8 mouse cellular contexts compared by ENCODE assay signal in the genomic region with DNA sequence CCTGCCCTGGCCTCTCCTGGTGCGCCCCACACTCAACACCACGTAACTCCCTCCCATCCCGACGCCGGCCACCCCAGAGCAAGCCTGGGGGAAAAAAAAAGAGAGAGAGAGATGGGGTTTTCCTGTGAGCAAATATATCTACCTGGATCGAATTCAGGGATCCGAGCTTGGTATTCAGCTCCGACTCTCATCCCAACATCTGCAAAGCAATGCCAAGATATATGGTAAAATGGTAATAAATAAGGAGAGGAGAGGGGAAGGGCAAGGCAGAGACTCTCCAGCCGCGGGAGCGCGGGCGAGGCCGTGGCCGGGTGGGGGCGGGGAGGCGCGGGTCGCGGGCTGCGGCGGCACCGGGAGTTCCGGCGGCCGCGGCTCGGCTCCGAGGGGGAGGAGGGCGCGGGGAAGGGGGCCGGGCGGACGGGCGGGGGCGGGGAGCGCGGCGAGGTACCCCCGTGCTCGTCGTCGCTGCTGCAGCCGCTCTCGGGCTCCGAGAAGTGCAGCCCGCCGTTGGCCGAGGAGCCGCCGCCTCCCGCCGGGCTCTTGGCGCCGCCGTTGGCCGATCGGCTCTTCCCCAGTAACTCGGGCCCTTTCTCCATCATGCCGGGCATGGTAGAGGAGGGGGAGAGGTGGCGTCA. TPM values are rescaled to one million over a fixed set of nuclear protein-coding genes. Genes with fewer than 3 reads are reported as not detected.
DNase-seq lines count a peak whose midpoint lies in the region; ATAC-seq lines count a peak whose summit lies in the region.

No protein-coding gene starts in this region.

- peak overlapping the region; percentile 98 for H3K4me3 ChIP-seq in megakaryocyte, embryonic 14.5 days (replicated peaks)
- peak overlapping the region; percentile 87 for H3K4me3 ChIP-seq in forebrain, embryonic 10.5 days
- peak overlapping the region; percentile 93 for H3K4me3 ChIP-seq in limb, embryonic 10.5 days

- H3K27me3 ChIP-seq in megakaryocyte, embryonic 14.5 days (replicated peaks) = no peaks in the 10 kb centered on the region
- no peaks in the 10 kb centered on the region for H3K27me3 ChIP-seq in forebrain, embryonic 10.5 days (ENCODE audit: poor library complexity, severe bottlenecking)
- H3K27me3 ChIP-seq in limb, embryonic 10.5 days (ENCODE audit: low read depth, poor library complexity, severe bottlenecking) = no peaks in the 10 kb centered on the region

- peak overlapping the region; percentile 98 for H3K27ac ChIP-seq in forebrain, embryonic 10.5 days
- H3K27ac ChIP-seq in limb, embryonic 10.5 days = peak overlapping the region; percentile 98

- no peak for ATAC-seq in megakaryocyte, adult 5-6 weeks (ENCODE audit: poor library complexity, severe bottlenecking)
- peak; percentile 13; the same call in 1 of the 2 replicates for ATAC-seq in monocyte, adult 5-6 weeks (replicated peaks; ENCODE audit: insufficient number of reproducible peaks, low FRiP score, low TSS enrichment, poor library complexity, severe bottlenecking)

- peak; percentile 12 for DNase-seq in adrenal gland, adult 8-10 months
- DNase-seq in adrenal gland, adult 2 months = no peak
- no peak for DNase-seq in forebrain, embryonic 10.5 days (ENCODE audit: extremely low spot score, low spot score)
- DNase-seq in limb, embryonic 10.5 days (ENCODE audit: low spot score) = peak; percentile 73
- no peak for DNase-seq in right cerebral cortex, postnatal 36 days (ENCODE audit: low spot score in 2 of 2)

- H3K4me1 ChIP-seq in megakaryocyte, embryonic 14.5 days = peaks cover 36% of the 10 kb centered on the region
- peaks cover 34% of the 10 kb centered on the region for H3K4me1 ChIP-seq in forebrain, embryonic 10.5 days
- H3K4me1 ChIP-seq in limb, embryonic 10.5 days = peaks cover 17% of the 10 kb centered on the region

- peaks cover 23% of the 10 kb centered on the region for H3K36me3 ChIP-seq in megakaryocyte, embryonic 14.5 days (replicated peaks; ENCODE audit: low read length)
- H3K36me3 ChIP-seq in forebrain, embryonic 10.5 days (replicated peaks) = no peaks in the 10 kb centered on the region
- H3K36me3 ChIP-seq in limb, embryonic 10.5 days = peaks cover 4% of the 10 kb centered on the region; the same call in 1 of the 2 replicates

- H3K9me3 ChIP-seq in megakaryocyte, embryonic 14.5 days = peaks cover under 1% of the 10 kb centered on the region; the same call in 1 of the 2 replicates
- H3K9me3 ChIP-seq in forebrain, embryonic 10.5 days = no peaks in the 10 kb centered on the region
- H3K9me3 ChIP-seq in limb, embryonic 10.5 days (replicated peaks) = no peaks in the 10 kb centered on the region

- WGBS in forebrain, embryonic 10.5 days = under 1% methylated on average over 31 of the region's 61 CpGs
- WGBS in limb, embryonic 10.5 days = 1% methylated on average over 49 of the region's 61 CpGs

RNA-seq across cellular contexts. Expression of gene Rcor3, which starts 0.5 kb away (rescaled TPM):
- 10 to 100 TPM; 22.5 to 35.7 (median 28.8) TPM for total RNA-seq in adrenal gland, adult 8-10 months (2022)
- 10 to 100 TPM; 20.7 to 23.8 TPM for total RNA-seq in adrenal gland, adult 2 months (2021)
- polyA plus RNA-seq in adrenal gland, adult 2 months (2012; rRNA removed) = 36.9 and 41.5 TPM in 2 replicates
- polyA plus RNA-seq in megakaryocyte, embryonic 14.5 days (2012; ENCODE audit: insufficient read depth, low replicate concordance) = 6.0 and 15.6 TPM in 2 replicates
- 22.4 and 25.1 TPM in 2 replicates for total RNA-seq in megakaryocyte, adult 5-6 weeks (2015)
- total RNA-seq in megakaryocyte, adult 5-6 weeks (2017) = 15.7 and 18.3 TPM in 2 replicates
- polyA plus RNA-seq in forebrain, embryonic 10.5 days (2016; fragmentation: Nextera tagmentation; extraction: Ambion mirVana) = 14.2 and 14.7 TPM in 2 replicates
- polyA plus RNA-seq in limb, embryonic 10.5 days (2016; fragmentation: Nextera tagmentation; extraction: Ambion mirVana) = 14.3 and 18.8 TPM in 2 replicates
- 6.2 to 19.5 TPM (median 10.7 TPM) in 3 replicates for total RNA-seq in monocyte, adult 5-6 weeks (2017)

RNA-seq across cellular contexts. Expression of gene Traf5, which starts 45.0 kb away (rescaled TPM):
- 10 to 100 TPM in 1 of 4 experiments, 1 to 10 TPM in 3; 4.5 to 15.4 (median 7.7) TPM for total RNA-seq in adrenal gland, adult 8-10 months (2022)
- 10 to 100 TPM in 1 of 2 experiments, 1 to 10 TPM in 1; 2.9 to 10.3 TPM for total RNA-seq in adrenal gland, adult 2 months (2021)
- polyA plus RNA-seq in adrenal gland, adult 2 months (2012; rRNA removed) = 1.7 and 2.0 TPM in 2 replicates
- 3.8 and 8.2 TPM in 2 replicates for polyA plus RNA-seq in megakaryocyte, embryonic 14.5 days (2012; ENCODE audit: insufficient read depth, low replicate concordance)
- 26.7 and 33.1 TPM in 2 replicates for total RNA-seq in megakaryocyte, adult 5-6 weeks (2015)
- 15.8 and 18.9 TPM in 2 replicates for total RNA-seq in megakaryocyte, adult 5-6 weeks (2017)
- 2.3 and 4.1 TPM in 2 replicates for polyA plus RNA-seq in forebrain, embryonic 10.5 days (2016; fragmentation: Nextera tagmentation; extraction: Ambion mirVana)
- polyA plus RNA-seq in limb, embryonic 10.5 days (2016; fragmentation: Nextera tagmentation; extraction: Ambion mirVana) = 4.3 and 6.6 TPM in 2 replicates
- total RNA-seq in monocyte, adult 5-6 weeks (2017) = 27.1 to 48.1 TPM (median 30.7 TPM) in 3 replicates

RNA-seq across cellular contexts. Expression of gene Kcnh1, which starts 53.2 kb away (rescaled TPM):
- under 1 TPM; 0.06 to 0.62 (median 0.28) TPM for total RNA-seq in adrenal gland, adult 8-10 months (2022)
- total RNA-seq in adrenal gland, adult 2 months (2021) = under 1 TPM; 0.12 to 0.24 TPM
- polyA plus RNA-seq in adrenal gland, adult 2 months (2012; rRNA removed) = 0.07 and 0.09 TPM in 2 replicates
- not detected in 2 replicates for polyA plus RNA-seq in megakaryocyte, embryonic 14.5 days (2012; ENCODE audit: insufficient read depth, low replicate concordance)
- total RNA-seq in megakaryocyte, adult 5-6 weeks (2015) = not detected in 2 replicates
- not detected in 2 replicates for total RNA-seq in megakaryocyte, adult 5-6 weeks (2017)
- polyA plus RNA-seq in forebrain, embryonic 10.5 days (2016; fragmentation: Nextera tagmentation; extraction: Ambion mirVana) = 0.14 and 0.15 TPM in 2 replicates
- polyA plus RNA-seq in limb, embryonic 10.5 days (2016; fragmentation: Nextera tagmentation; extraction: Ambion mirVana) = 0.01 and 0.04 TPM in 2 replicates
- not detected in 3 replicates for total RNA-seq in monocyte, adult 5-6 weeks (2017)

Comparison
In these comparisons a context has a peak if more than half of its experiments do, and no peak if none do; other contexts are left out.
1. DNase-seq: peak in adrenal gland, adult 8-10 months (single experiment) and limb, embryonic 10.5 days (single experiment); none in adrenal gland, adult 2 months (single experiment), forebrain, embryonic 10.5 days (single experiment) and right cerebral cortex, postnatal 36 days (0 of 2).
2. Peak in every context shown above with its lines, with median percentiles within 50 percentile points of each other: H3K4me3 ChIP-seq.